Mouse (Mus musculus): Measurements from ENCODE around the gene Imp3. TPM values are rescaled to one million over a fixed set of nuclear protein-coding genes. Genes with fewer than 3 reads are reported as not detected.

Imp3 gene
- 40.3 and 42.6 TPM in 2 replicates for polyA plus RNA-seq (2015; fragmentation: Nextera tagmentation; extraction: Ambion mirVana)

GRCm38 (mm10) chr9:56937223-56938160 is at the start of gene Imp3:
TSS of gene Imp3 (plus strand) at chr9:56937475.
- Histone ChIP-seq H3K27ac (replicated peaks) (peak within 1 kb of the TSS; percentile 86), H3K9ac (peak within 1 kb of the TSS; percentile 82), H3K36me3 (replicated peaks) (no peaks in the 10 kb centered on the region), H3K9me3 (replicated peaks) (no peaks in the 10 kb centered on the region), H3K4me1 (replicated peaks) (peaks cover 32% of the 10 kb centered on the region), H3K4me2 (peak within 1 kb of the TSS; percentile 93), H3K4me3 (replicated peaks) (peak within 1 kb of the TSS; percentile 85), H3K27me3 (no peaks in the 10 kb centered on the region)
- under 1% methylated on average over 73 of the region's 73 CpGs for whole genome bisulfite sequencing (ENCODE audit: insufficient replicate concordance)
- ATAC-seq (ENCODE audit: insufficient read depth): peak; percentile 93

GRCm38 (mm10) chr9:56887581-56887980 is 49.7 kb upstream of the Imp3 start:
- H3K27ac ChIP-seq (replicated peaks): no peak overlapping the region
- H3K4me3 ChIP-seq (replicated peaks): no peak overlapping the region
- H3K36me3 ChIP-seq (replicated peaks): no peaks in the 10 kb centered on the region
- no peak overlapping the region for H3K9ac ChIP-seq
- H3K9me3 ChIP-seq (replicated peaks): no peaks in the 10 kb centered on the region
- H3K4me2 ChIP-seq: no peak overlapping the region
- H3K27me3 ChIP-seq: peaks cover 6% of the 10 kb centered on the region; the same call in 1 of the 2 replicates
- 82% methylated on average over 16 of the region's 16 CpGs for WGBS (ENCODE audit: insufficient replicate concordance)
- ATAC-seq (ENCODE audit: insufficient read depth): no peak
- peaks cover 10% of the 10 kb centered on the region for H3K4me1 ChIP-seq (replicated peaks)

- peaks cover 6% of the 10 kb centered on the region for H3K27me3 ChIP-seq
- no peaks in the 10 kb centered on the region for H3K9me3 ChIP-seq (replicated peaks)
- H3K4me3 ChIP-seq (replicated peaks): no peak overlapping the region
- H3K4me2 ChIP-seq: peak overlapping the region; percentile 46
- no peak overlapping the region for H3K27ac ChIP-seq (replicated peaks)
- peaks cover 10% of the 10 kb centered on the region for H3K4me1 ChIP-seq (replicated peaks)
- WGBS (ENCODE audit: insufficient replicate concordance): 9% methylated on average over 14 of the region's 14 CpGs
- no peak for ATAC-seq (ENCODE audit: insufficient read depth)
- no peak overlapping the region for H3K9ac ChIP-seq
- no peaks in the 10 kb centered on the region for H3K36me3 ChIP-seq (replicated peaks)
These were observed 47.5 kb upstream of the Imp3 start for GRCm38 (mm10) chr9:56889817-56890216.

GRCm38 (mm10) chr9:56890522-56891250 is 46.6 kb upstream of the Imp3 start:
- no peak overlapping the region for H3K4me2 ChIP-seq
- no peak for ATAC-seq (ENCODE audit: insufficient read depth)
- WGBS (ENCODE audit: insufficient replicate concordance): 53% methylated on average over 11 of the region's 11 CpGs

GRCm38 (mm10) chr9:56891517-56892011 is 45.7 kb upstream of the Imp3 start:
- ATAC-seq (ENCODE audit: insufficient read depth): 0 out of 2 replicates have a peak, but pooled peaks have one; percentile 10
- WGBS (ENCODE audit: insufficient replicate concordance): 31% methylated on average over 12 of the region's 12 CpGs

More at GRCm38 (mm10) chr9:56890522-56891250, 46.6 kb upstream of the Imp3 start:
- no peak overlapping the region for H3K27ac ChIP-seq (replicated peaks)
- no peaks in the 10 kb centered on the region for H3K9me3 ChIP-seq (replicated peaks)
- H3K27me3 ChIP-seq: peaks cover 6% of the 10 kb centered on the region
- H3K4me3 ChIP-seq (replicated peaks): no peak overlapping the region
- H3K9ac ChIP-seq: no peak overlapping the region
- no peaks in the 10 kb centered on the region for H3K36me3 ChIP-seq (replicated peaks)
- H3K4me1 ChIP-seq (replicated peaks): peaks cover 10% of the 10 kb centered on the region

GRCm38 (mm10) chr9:56892111-56892510 is 45.2 kb upstream of the Imp3 start:
- peaks cover 6% of the 10 kb centered on the region for H3K27me3 ChIP-seq
- H3K4me3 ChIP-seq (replicated peaks): no peak overlapping the region
- H3K36me3 ChIP-seq (replicated peaks): no peaks in the 10 kb centered on the region
- no peaks in the 10 kb centered on the region for H3K9me3 ChIP-seq (replicated peaks)
- WGBS (ENCODE audit: insufficient replicate concordance): 72% methylated on average over 10 of the region's 10 CpGs
- H3K4me1 ChIP-seq (replicated peaks): peaks cover 10% of the 10 kb centered on the region
- 0 out of 2 replicates have a peak overlapping the region, but pooled peaks have one; percentile 50 for H3K4me2 ChIP-seq
- no peak for ATAC-seq (ENCODE audit: insufficient read depth)
- no peak overlapping the region for H3K27ac ChIP-seq (replicated peaks)
- H3K9ac ChIP-seq: no peak overlapping the region

More at GRCm38 (mm10) chr9:56891517-56892011, 45.7 kb upstream of the Imp3 start:
- H3K4me3 ChIP-seq (replicated peaks): no peak overlapping the region
- H3K4me1 ChIP-seq (replicated peaks): peaks cover 10% of the 10 kb centered on the region
- H3K36me3 ChIP-seq (replicated peaks): no peaks in the 10 kb centered on the region
- peak overlapping the region; percentile 50 for H3K4me2 ChIP-seq
- H3K9me3 ChIP-seq (replicated peaks): no peaks in the 10 kb centered on the region
- H3K9ac ChIP-seq: no peak overlapping the region
- H3K27ac ChIP-seq (replicated peaks): no peak overlapping the region
- peaks cover 6% of the 10 kb centered on the region for H3K27me3 ChIP-seq

GRCm38 (mm10) chr9:56893313-56893712 is 44.0 kb upstream of the Imp3 start:
- H3K27me3 ChIP-seq: peaks cover 6% of the 10 kb centered on the region
- no peak for ATAC-seq (ENCODE audit: insufficient read depth)
- H3K27ac ChIP-seq (replicated peaks): no peak overlapping the region
- peaks cover 10% of the 10 kb centered on the region for H3K4me1 ChIP-seq (replicated peaks)
- no peak overlapping the region for H3K4me2 ChIP-seq
- no peak overlapping the region for H3K9ac ChIP-seq
- H3K9me3 ChIP-seq (replicated peaks): no peaks in the 10 kb centered on the region
- no peak overlapping the region for H3K4me3 ChIP-seq (replicated peaks)
- 61% methylated on average over 8 of the region's 8 CpGs for WGBS (ENCODE audit: insufficient replicate concordance)
- H3K36me3 ChIP-seq (replicated peaks): no peaks in the 10 kb centered on the region

GRCm38 (mm10) chr9:56894006-56894405 is 43.3 kb upstream of the Imp3 start:
- Histone ChIP-seq H3K4me3 (replicated peaks) (no peak overlapping the region), H3K36me3 (replicated peaks) (no peaks in the 10 kb centered on the region), H3K9ac (no peak overlapping the region), H3K4me1 (replicated peaks) (peaks cover 10% of the 10 kb centered on the region), H3K27ac (replicated peaks) (no peak overlapping the region), H3K27me3 (peaks cover 6% of the 10 kb centered on the region), H3K4me2 (no peak overlapping the region), H3K9me3 (replicated peaks) (no peaks in the 10 kb centered on the region)
- no peak for ATAC-seq (ENCODE audit: insufficient read depth)
- 26% methylated on average over 3 of the region's 3 CpGs for WGBS (ENCODE audit: insufficient replicate concordance)

- 85% methylated on average over 12 of the region's 12 CpGs for WGBS (ENCODE audit: insufficient replicate concordance)
These were observed 40.5 kb upstream of the Imp3 start for GRCm38 (mm10) chr9:56896779-56897178.

GRCm38 (mm10) chr9:56899409-56899808 is 37.9 kb upstream of the Imp3 start:
- Histone ChIP-seq H3K4me1 (replicated peaks) (no peaks in the 10 kb centered on the region), H3K9me3 (replicated peaks) (no peaks in the 10 kb centered on the region), H3K27me3 (no peaks in the 10 kb centered on the region), H3K36me3 (replicated peaks) (no peaks in the 10 kb centered on the region), H3K4me3 (replicated peaks) (no peak overlapping the region), H3K9ac (no peak overlapping the region), H3K27ac (replicated peaks) (no peak overlapping the region), H3K4me2 (no peak overlapping the region)
- ATAC-seq (ENCODE audit: insufficient read depth): no peak
- 79% methylated on average over 11 of the region's 11 CpGs for WGBS (ENCODE audit: insufficient replicate concordance)

More at GRCm38 (mm10) chr9:56896779-56897178, 40.5 kb upstream of the Imp3 start:
- Histone ChIP-seq H3K4me1 (replicated peaks) (peaks cover 2% of the 10 kb centered on the region; the same call in 1 of the 2 replicates), H3K9ac (no peak overlapping the region), H3K27ac (replicated peaks) (no peak overlapping the region), H3K4me2 (no peak overlapping the region), H3K4me3 (replicated peaks) (no peak overlapping the region), H3K36me3 (replicated peaks) (no peaks in the 10 kb centered on the region), H3K9me3 (replicated peaks) (no peaks in the 10 kb centered on the region), H3K27me3 (peaks cover 2% of the 10 kb centered on the region; the same call in 1 of the 2 replicates)
- no peak for ATAC-seq (ENCODE audit: insufficient read depth)

GRCm38 (mm10) chr9:56900060-56900459 is 37.2 kb upstream of the Imp3 start:
- Histone ChIP-seq H3K27me3 (no peaks in the 10 kb centered on the region), H3K9me3 (replicated peaks) (no peaks in the 10 kb centered on the region), H3K36me3 (replicated peaks) (no peaks in the 10 kb centered on the region), H3K27ac (replicated peaks) (no peak overlapping the region), H3K4me1 (replicated peaks) (no peaks in the 10 kb centered on the region), H3K9ac (no peak overlapping the region), H3K4me3 (replicated peaks) (no peak overlapping the region), H3K4me2 (no peak overlapping the region)
- no peak for ATAC-seq (ENCODE audit: insufficient read depth)
